Mouse (Mus musculus): Measurements from ENCODE around the gene Xrcc1.

Gene Xrcc1

DNA sequence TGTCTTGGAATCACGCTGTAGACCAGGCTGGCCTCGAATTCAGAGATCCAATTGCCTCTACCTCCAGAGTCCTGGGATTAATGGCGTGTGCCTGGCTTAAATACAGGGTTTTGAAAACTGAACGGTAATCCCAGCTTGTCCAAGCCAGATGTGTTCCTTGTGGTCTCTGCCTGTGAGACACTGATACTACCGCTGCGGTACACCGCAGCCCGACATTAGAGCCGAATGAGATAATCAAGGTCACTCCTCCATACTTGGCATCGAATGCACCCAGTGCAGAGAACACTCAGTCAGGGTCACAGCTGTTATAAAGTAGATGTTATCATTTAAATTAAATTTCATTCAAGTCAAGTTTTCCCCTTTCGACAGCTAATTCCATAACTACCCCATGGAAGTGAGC, 17.2 kb upstream of the Xrcc1 start:
- no peak for DNase-seq (ENCODE audit: low read depth, low spot score)

DNA sequence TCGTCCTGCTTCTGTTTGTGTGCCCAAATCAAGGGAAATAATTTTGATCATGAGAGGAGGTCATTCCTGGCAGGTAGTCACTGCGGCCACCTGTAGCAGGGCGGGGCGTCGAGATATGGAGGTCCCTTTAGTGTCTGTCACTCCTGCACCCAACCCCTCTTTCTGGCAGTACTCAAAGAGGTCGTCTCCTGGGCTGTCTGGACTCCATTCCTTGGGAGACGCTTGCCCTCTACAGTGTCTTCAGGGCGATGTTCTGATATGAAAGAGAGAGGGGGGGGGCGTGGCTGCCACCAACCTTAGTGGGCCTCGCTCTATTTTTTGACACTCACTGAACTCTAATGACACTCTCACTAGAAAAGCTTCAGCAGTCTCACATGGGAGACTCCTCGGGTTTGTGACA, 16.5 kb upstream of the Xrcc1 start:
- no peak for DNase-seq (ENCODE audit: low read depth, low spot score)

DNA sequence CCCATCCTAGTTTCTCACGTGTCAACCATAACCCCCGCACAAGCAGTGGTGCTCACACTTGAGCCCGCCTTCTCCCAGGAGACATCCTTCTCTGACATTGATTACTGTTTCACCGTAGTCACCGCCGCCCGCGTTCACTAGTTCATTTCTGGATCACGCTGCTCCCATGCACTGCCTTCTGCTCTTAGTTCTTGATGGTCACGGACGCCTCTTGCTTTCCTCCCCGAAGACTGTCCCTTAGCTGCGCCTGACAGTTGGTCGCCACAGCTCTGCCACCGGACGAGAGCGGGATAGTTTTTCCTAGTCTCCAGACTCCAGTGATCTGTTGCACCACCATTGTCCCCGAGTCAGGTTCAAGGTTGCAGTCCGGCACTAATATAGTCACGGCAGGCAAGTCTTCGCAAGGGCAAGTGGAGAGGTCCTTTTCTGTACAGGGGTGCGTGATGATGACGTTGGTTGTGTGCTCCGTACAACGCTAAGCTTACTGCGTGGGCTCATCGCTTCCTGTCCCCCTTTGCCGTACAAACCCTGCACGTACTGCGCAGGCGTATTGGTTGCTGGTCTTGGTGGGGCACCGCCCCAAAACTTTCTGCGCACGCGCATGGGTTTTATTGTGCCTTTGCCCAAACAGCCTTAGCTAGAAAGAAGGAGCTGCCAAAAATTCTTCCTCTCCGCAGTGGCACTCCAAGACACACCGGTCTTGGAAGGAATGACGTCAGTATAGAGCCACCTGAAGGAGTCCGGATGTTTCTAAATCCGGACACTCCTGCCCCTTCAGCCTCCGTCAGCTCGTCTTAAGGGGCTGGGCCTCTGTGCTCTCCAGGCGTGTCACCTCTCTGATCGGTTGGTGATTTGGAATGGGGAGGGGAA, 15.8 kb upstream of the Xrcc1 start, which contains the start of gene Irgq:
TSS of gene Irgq (plus strand) at position 628 of the 870 bp plus-strand sequence.
- peak; percentile 100 for DNase-seq (ENCODE audit: low read depth, low spot score)

DNA sequence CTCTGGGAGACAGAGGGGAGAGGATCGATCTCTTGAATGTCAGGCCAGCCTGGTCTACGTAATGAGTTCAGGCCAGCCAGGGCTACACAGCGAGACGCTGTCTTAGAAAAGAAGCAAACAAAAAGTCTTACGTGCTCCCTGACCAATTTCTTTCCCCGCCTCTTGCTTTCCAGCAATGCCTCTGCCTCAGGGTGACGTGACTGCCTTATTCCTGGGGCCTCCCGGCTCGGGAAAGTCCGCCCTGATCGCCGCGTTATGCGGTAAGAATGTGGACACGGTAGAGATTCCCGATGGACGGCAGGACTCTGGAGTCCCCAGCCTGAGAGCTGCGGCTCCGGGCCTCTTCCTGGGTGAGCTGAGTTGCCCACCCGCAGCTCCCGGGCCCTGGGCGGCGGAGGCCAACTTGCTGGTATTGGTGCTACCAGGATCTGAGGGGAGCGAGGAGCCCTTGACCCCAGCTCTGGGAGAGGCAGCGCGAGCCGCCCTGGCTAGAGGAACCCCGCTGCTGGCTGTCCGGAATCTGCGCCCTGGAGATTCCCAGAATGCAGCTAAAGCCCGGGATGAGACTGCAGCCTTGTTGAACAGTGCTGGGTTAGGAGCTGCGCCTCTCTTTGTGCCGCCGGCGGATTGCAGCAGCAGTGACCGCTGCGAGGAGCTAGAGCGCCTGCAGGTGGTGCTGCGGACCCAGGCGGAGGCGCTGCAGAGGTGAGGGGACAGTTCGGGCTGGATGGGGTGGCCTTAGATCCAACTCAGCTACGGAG, 14.7 kb upstream of the Xrcc1 start:
- DNase-seq (ENCODE audit: low read depth, low spot score): peak; percentile 35

DNA sequence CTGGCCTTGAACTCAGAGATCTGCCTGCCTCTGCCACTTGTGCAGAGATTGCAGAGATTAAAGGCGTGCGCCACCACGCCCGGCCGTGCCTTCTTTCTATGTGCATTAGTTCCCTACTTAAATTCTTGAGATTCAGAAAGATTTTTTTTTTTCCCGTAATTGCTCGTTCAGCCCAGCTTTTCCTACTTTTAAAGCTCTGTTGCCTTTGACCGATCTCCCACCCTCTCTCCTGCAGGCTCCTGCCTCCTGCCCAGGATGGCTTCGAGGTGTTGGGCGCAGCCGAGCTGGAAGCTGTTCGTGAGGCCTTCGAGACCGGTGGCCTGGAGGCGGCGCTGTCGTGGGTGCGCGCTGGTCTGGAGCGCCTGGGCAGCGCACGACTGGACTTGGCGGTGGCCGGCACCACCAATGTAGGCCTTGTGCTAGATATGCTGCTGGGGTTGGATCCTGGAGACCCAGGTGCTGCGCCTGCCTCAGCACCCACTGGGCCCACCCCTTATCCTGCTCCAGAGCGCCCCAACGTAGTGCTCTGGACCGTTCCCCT, 13.0 kb upstream of the Xrcc1 start:
- no peak for DNase-seq (ENCODE audit: low read depth, low spot score)

DNA sequence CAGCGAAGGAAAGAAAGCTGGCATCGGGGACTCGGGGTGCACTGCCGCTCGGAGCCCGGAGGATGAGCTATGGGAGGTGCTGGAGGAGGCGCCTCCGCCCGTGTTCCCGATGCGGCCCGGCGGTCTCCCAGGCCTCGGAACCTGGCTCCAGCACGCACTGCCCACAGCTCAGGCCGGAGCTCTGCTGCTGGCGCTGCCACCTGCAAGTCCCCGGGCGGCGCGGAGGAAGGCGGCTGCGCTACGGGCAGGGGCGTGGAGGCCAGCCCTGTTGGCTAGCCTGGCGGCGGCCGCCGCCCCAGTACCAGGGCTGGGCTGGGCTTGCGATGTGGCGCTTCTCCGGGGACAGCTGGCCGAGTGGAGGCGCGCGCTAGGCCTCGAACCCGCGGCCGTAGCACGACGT, 12.3 kb upstream of the Xrcc1 start:
- no peak for DNase-seq (ENCODE audit: low read depth, low spot score)

DNA sequence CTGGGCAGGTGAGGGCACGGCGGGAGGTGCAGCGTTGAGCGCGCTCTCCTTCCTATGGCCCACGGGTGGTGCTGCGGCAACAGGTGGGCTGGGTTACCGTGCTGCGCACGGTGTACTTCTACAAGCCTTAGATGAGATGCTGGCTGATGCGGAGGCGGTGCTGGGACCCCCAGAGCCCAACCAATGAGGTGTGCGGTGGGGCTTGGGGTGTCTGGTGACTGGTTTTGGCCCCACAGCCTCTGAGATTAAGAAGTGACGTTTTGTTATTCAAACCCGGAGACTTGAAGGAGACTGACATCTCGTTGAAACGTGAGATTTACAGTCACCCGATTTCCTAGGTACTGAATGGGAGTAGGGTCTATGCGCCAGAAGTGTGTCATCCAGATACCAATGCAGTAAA, 11.8 kb upstream of the Xrcc1 start:
- no peak for DNase-seq (ENCODE audit: low read depth, low spot score)

DNA sequence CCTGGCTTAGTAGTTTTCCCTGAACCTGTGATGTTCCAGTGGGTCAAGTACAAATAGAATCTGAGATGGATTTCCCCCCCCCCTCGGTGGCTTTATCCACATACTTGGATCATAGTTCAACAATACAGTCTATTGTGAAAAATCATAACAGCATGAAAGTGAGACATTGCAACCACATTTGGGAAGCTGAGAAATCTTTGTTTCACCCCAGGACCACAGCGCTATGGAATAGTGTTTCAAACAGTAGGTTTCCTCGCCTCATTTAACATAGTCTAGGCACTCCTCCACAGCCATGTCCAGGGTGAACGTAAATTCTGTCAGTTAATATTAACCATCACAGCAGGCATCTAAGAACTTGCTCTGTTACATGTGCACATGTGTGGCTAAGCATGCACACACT, 9.0 kb upstream of the Xrcc1 start:
- DNase-seq (ENCODE audit: low read depth, low spot score): no peak

GRCm38 (mm10) chr7:24537591-24537990, 8.5 kb upstream of the Xrcc1 start:
- no peak for DNase-seq (ENCODE audit: low read depth, low spot score)

- no peak for DNase-seq (ENCODE audit: low read depth, low spot score)
Measured at GRCm38 (mm10) chr7:24538154-24538553, 7.9 kb upstream of the Xrcc1 start.

DNA sequence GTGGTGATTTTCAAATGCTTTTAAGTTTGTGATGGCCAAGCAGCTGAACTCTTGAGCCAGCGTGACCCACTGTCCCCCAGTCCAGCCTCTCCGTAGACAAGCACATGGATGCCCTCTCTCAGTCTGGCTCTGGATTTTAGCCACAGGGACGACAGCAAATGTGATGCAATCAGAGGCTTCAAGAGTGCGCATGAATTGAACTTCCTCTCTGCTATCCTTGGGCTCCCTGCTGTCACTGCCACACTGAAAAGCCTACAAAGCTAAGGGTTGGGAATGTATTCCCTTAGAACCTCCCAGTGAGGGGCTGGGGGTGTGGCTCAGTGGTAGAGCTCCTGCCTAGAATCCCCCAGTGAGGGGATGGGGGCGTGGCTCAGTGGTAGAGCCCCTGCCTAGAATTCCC, 7.4 kb upstream of the Xrcc1 start:
- no peak for DNase-seq (ENCODE audit: low read depth, low spot score)

GRCm38 (mm10) chr7:24539686-24540085, 6.4 kb upstream of the Xrcc1 start:
- DNase-seq (ENCODE audit: low read depth, low spot score): no peak

- no peak for DNase-seq (ENCODE audit: low read depth, low spot score)
Measured at GRCm38 (mm10) chr7:24544506-24544905, 1.6 kb upstream of the Xrcc1 start.

DNA sequence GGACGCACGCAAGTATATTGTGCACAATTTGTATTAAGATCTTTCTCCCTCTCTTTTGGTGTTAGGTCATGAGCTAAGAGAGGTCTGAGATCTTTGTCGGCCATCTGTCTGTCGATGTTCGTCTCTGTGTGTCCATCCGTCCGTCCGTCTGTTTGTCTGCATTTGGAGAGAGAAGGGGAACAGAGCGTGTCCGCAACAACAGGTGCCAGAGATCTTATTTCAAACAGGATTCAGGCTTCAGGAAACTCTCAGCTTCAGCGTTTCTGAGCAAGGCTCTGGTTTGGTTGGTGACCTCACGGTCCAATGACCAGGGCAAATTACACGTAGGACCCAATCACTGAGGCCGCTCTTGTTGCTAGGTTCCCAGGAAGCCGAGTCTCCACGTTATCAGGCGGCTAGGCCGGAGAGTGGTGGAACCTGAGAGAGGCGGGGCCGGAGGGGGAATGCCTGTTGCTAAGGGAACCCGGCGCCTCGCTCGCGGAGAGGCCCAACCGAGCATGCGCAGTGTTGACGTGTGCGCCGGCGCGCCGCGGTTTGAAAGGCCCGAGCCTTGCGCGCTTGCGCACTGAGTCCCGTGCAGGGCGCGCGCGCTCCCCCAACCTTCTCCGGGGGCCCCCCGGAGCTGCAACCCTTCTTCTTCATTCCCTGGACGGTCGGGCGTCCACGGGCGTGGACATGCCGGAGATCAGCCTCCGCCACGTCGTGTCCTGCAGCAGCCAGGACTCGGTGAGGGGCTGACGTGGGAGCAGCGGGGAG, 723 bp downstream of the Xrcc1 start:
- peak; percentile 99 for DNase-seq (ENCODE audit: low read depth, low spot score)

DNA sequence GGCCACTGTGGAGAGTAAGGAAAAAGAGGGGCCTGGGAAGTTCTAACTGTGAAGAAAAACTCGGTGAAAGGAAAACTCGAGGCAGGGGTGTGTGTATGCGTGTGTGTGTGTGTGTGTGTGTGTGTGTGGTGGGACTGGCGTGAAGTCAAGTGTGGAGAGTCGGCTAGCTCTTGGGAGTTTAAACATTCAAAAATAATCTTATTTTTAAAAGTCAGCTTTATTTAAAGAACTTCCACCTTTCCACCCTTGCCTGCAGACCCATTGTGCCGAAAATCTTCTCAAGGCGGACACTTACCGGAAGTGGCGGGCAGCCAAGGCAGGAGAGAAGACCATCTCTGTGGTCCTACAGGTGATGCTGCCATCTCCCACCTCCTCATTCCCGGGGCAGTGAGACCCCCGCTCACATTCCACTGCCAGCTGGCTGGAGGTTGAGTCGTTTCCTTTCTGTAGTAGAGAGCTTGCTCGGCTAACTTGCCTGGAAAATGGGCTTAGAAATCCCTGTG, 1.5 kb downstream of the Xrcc1 start:
- DNase-seq (ENCODE audit: low read depth, low spot score): no peak

DNA sequence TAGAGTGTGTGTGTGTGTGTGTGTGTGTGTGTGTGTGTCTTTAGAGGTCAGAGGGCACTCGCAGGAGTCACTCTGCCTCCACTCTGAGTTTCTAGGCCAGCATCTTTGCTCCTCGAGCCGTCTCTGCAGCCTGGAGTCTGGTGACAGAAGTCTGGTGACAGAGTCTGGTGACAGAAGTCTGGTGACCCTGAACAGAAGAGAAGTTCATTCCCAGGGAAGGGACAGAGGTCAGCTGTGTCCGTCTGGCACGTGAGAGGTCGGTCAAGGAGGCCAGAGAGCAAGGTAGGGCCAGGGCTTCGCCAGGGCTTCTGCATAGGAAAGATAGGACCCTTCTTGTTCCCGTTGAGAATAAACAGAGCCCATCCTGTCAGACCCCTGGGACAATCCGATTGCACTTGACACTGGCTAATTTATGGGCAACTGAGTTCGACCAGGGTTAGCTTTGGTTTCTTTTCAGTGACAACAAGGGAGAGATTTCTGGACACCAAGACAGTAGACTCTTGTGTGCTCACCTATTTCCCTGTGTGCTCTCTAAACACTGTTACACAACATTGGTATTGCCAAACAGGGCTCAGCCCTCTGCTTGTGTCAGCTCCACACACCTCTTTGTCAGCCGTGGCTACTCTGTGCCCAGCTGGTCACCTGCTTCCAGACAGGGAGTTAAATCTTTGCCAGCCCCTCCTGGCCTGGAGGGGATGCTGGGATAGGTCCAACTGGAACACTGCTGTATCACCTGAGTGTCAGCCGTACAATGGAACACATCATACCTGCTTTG, 6.1 kb downstream of the Xrcc1 start:
- no peak for DNase-seq (ENCODE audit: low read depth, low spot score)

GRCm38 (mm10) chr7:24555786-24556185, 9.7 kb downstream of the Xrcc1 start:
- DNase-seq (ENCODE audit: low read depth, low spot score): no peak

DNA sequence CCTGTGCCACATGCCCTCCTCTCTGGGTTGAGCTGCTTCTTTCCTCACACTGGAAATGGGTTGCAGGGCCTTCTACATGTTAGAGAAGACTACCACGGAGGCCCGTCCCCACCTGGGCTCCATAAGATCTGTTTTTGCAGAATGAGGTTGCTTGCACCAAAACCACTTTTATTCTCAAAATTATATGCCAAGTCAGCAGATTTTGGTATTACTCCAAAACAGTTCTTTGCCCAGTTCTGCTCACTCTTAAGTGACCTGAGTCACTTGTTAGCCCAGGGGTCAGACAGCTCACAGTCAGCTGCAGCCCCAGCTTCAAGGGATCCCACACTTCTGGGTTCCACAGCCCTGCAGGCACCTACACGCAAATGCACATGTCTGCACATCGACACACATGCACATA, 15.4 kb downstream of the Xrcc1 start:
- DNase-seq (ENCODE audit: low read depth, low spot score): no peak

- DNase-seq (ENCODE audit: low read depth, low spot score): no peak
Measured at GRCm38 (mm10) chr7:24563191-24563836, 17.2 kb downstream of the Xrcc1 start.

DNA sequence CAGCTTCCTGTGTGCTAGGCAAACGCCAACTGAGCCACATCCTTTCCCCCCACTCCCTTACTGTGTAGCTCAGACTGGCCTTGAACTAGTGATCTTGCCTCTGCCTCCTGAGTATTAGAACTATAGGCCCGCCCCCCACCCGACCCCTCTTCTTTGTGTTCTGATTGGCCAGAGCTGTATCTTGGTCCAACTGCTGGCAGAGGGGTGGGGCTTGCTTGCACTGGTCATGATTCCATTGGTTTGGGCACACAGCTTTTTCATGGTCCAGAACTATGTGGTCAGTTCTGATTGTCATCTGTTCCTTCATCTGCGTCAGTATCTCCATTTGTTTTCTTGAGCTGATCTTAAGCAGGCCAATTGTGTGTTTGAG, 17.7 kb downstream of the Xrcc1 start:
- DNase-seq (ENCODE audit: low read depth, low spot score): no peak

Data from skeletal muscle tissue, adult 2 months (tissue).